Comparison of ENCODE assay signal across 9 mouse cellular contexts in genomic region chr8:119914161-119914560, GRCm38 (mm10). TPM values are rescaled to one million over a fixed set of nuclear protein-coding genes. Genes with fewer than 3 reads are reported as not detected.
DNase-seq lines count a peak whose midpoint lies in the region; ATAC-seq lines count a peak whose summit lies in the region.
"Had no signal": no experiment of that assay in that cellular context is flagged by ENCODE, and none has a peak within 500 bp of the region (broad histone marks: within the 10 kb centered on the region; RNA-seq: fewer than 3 reads in every experiment).

No protein-coding gene starts in this region.

- no peaks in the 10 kb centered on the region for H3K9me3 ChIP-seq in heart, embryonic 13.5 days
- H3K9me3 ChIP-seq in neural tube, embryonic 13.5 days, result no peaks in the 10 kb centered on the region
- H3K9me3 ChIP-seq in kidney, embryonic 15.5 days (replicated peaks), result no peaks in the 10 kb centered on the region
- no peaks in the 10 kb centered on the region for H3K9me3 ChIP-seq in neural tube, embryonic 15.5 days (replicated peaks)
- H3K9me3 ChIP-seq: limb, embryonic 10.5 days had no signal

- peaks cover 7% of the 10 kb centered on the region for H3K36me3 ChIP-seq in heart, embryonic 13.5 days
- H3K36me3 ChIP-seq in neural tube, embryonic 13.5 days, result peaks cover 12% of the 10 kb centered on the region; the same call in 1 of the 2 replicates
- H3K36me3 ChIP-seq in kidney, embryonic 15.5 days, result peaks cover 8% of the 10 kb centered on the region
- no peaks in the 10 kb centered on the region for H3K36me3 ChIP-seq in neural tube, embryonic 15.5 days

- peaks cover 78% of the 10 kb centered on the region for H3K4me1 ChIP-seq in heart, embryonic 13.5 days
- H3K4me1 ChIP-seq in neural tube, embryonic 13.5 days (replicated peaks), result peaks cover 56% of the 10 kb centered on the region
- peaks cover 76% of the 10 kb centered on the region for H3K4me1 ChIP-seq in kidney, embryonic 15.5 days
- H3K4me1 ChIP-seq in neural tube, embryonic 15.5 days, result peaks cover 57% of the 10 kb centered on the region

- peak overlapping the region; percentile 95; the same call in 1 of the 2 replicates for H3K4me2 ChIP-seq in heart, embryonic 13.5 days
- 0 out of 2 replicates have a peak overlapping the region, but pooled peaks have one; percentile 1 for H3K4me2 ChIP-seq in neural tube, embryonic 13.5 days
- H3K4me2 ChIP-seq in kidney, embryonic 15.5 days, result peak overlapping the region; percentile 96
- H3K4me2 ChIP-seq in neural tube, embryonic 15.5 days, result peak overlapping the region; percentile 67; the same call in 1 of the 2 replicates

- 53% methylated on average over 2 of the region's 2 CpGs for WGBS in heart, embryonic 13.5 days
- 51% methylated on average over 2 of the region's 2 CpGs for WGBS in neural tube, embryonic 13.5 days
- 31% methylated on average over 2 of the region's 2 CpGs for WGBS in kidney, embryonic 15.5 days
- 40% methylated on average over 2 of the region's 2 CpGs for WGBS in neural tube, embryonic 15.5 days

- H3K27ac ChIP-seq in heart, embryonic 13.5 days (replicated peaks), result no peak overlapping the region
- no peak overlapping the region for H3K27ac ChIP-seq in neural tube, embryonic 13.5 days (replicated peaks)
- peak overlapping the region; percentile 52 for H3K27ac ChIP-seq in kidney, embryonic 15.5 days
- no peak overlapping the region for H3K27ac ChIP-seq in neural tube, embryonic 15.5 days (replicated peaks)
- H3K27ac ChIP-seq: limb, embryonic 10.5 days had no signal

- no peak for ATAC-seq in heart, embryonic 13.5 days (ENCODE audit: extremely low read depth, insufficient number of reproducible peaks, low FRiP score, low TSS enrichment)
- no peak for ATAC-seq in neural tube, embryonic 13.5 days (ENCODE audit: low read depth)
- ATAC-seq in kidney, embryonic 15.5 days (replicated peaks; ENCODE audit: low FRiP score), result no peak
- ATAC-seq in neural tube, embryonic 15.5 days (ENCODE audit: low FRiP score), result no peak

- no peak for DNase-seq in heart, postnatal 14 days
- no peak for DNase-seq in neural tube, embryonic 10.5 days (ENCODE audit: extremely low spot score, low spot score)
- no peak for DNase-seq in cerebellum, adult 18-20 months
- no peak for DNase-seq in ovary, postnatal 14 days (ENCODE audit: low spot score)

- no peak overlapping the region for H3K4me3 ChIP-seq in heart, embryonic 13.5 days
- H3K4me3 ChIP-seq in neural tube, embryonic 13.5 days, result no peak overlapping the region
- H3K4me3 ChIP-seq in kidney, embryonic 15.5 days (replicated peaks), result no peak overlapping the region
- H3K4me3 ChIP-seq in neural tube, embryonic 15.5 days (replicated peaks), result no peak overlapping the region
- H3K4me3 ChIP-seq: limb, embryonic 10.5 days had no signal

- H3K9ac ChIP-seq in heart, embryonic 13.5 days, result no peak overlapping the region; the same call in 1 of the 2 replicates
- peak overlapping the region; percentile 0; the same call in 1 of the 2 replicates for H3K9ac ChIP-seq in neural tube, embryonic 13.5 days
- no peak overlapping the region; the same call in 1 of the 2 replicates for H3K9ac ChIP-seq in kidney, embryonic 15.5 days
- no peak overlapping the region for H3K9ac ChIP-seq in neural tube, embryonic 15.5 days (replicated peaks)

- intact Hi-C loops in heart, postnatal 14 days (cut with DNase I), result no loop called here

- no peaks in the 10 kb centered on the region for H3K27me3 ChIP-seq in heart, embryonic 13.5 days (replicated peaks)
- no peaks in the 10 kb centered on the region for H3K27me3 ChIP-seq in neural tube, embryonic 13.5 days
- H3K27me3 ChIP-seq in kidney, embryonic 15.5 days, result no peaks in the 10 kb centered on the region
- H3K27me3 ChIP-seq in neural tube, embryonic 15.5 days (replicated peaks), result no peaks in the 10 kb centered on the region

RNA-seq across cellular contexts. Expression of gene Gm20388, which starts 3.5 kb away (rescaled TPM):
- polyA plus RNA-seq in heart, embryonic 13.5 days (2015; fragmentation: Nextera tagmentation; extraction: Ambion mirVana), result 1.8 TPM in 1 of 2 replicates, not detected in the other
- total RNA-seq in heart, postnatal 14 days (2021), result under 1 TPM in 1 of 2 experiments, not detected in 1; 0.24 TPM
- 0.27 TPM in 1 of 2 replicates, not detected in the other for polyA plus RNA-seq in neural tube, embryonic 13.5 days (2015; fragmentation: Nextera tagmentation; extraction: Ambion mirVana)
- polyA plus RNA-seq in kidney, embryonic 15.5 days (2015; fragmentation: Nextera tagmentation; extraction: Ambion mirVana), result 0.99 and 7.4 TPM in 2 replicates
- polyA plus RNA-seq in neural tube, embryonic 15.5 days (2015; fragmentation: Nextera tagmentation; extraction: Ambion mirVana), result 3.5 TPM in 1 of 2 replicates, not detected in the other

RNA-seq across cellular contexts. Expression of gene Usp10, which starts 4.0 kb away (rescaled TPM):
- 90.5 and 101 TPM in 2 replicates for polyA plus RNA-seq in heart, embryonic 13.5 days (2015; fragmentation: Nextera tagmentation; extraction: Ambion mirVana)
- total RNA-seq in heart, postnatal 14 days (2021), result 10 to 100 TPM; 48.1 to 49.2 TPM
- 116 and 125 TPM in 2 replicates for polyA plus RNA-seq in neural tube, embryonic 13.5 days (2015; fragmentation: Nextera tagmentation; extraction: Ambion mirVana)
- 148 and 167 TPM in 2 replicates for polyA plus RNA-seq in kidney, embryonic 15.5 days (2015; fragmentation: Nextera tagmentation; extraction: Ambion mirVana)
- polyA plus RNA-seq in neural tube, embryonic 15.5 days (2015; fragmentation: Nextera tagmentation; extraction: Ambion mirVana), result 121 and 127 TPM in 2 replicates

RNA-seq across cellular contexts. Expression of gene Klhl36, which starts 52.1 kb away (rescaled TPM):
- 10.1 and 10.9 TPM in 2 replicates for polyA plus RNA-seq in heart, embryonic 13.5 days (2015; fragmentation: Nextera tagmentation; extraction: Ambion mirVana)
- 1 to 10 TPM; 3.7 TPM for total RNA-seq in heart, postnatal 14 days (2021)
- polyA plus RNA-seq in neural tube, embryonic 13.5 days (2015; fragmentation: Nextera tagmentation; extraction: Ambion mirVana), result 12.3 and 12.4 TPM in 2 replicates
- 16.7 and 18.4 TPM in 2 replicates for polyA plus RNA-seq in kidney, embryonic 15.5 days (2015; fragmentation: Nextera tagmentation; extraction: Ambion mirVana)
- polyA plus RNA-seq in neural tube, embryonic 15.5 days (2015; fragmentation: Nextera tagmentation; extraction: Ambion mirVana), result 16.5 and 17.4 TPM in 2 replicates

Comparison
In these comparisons a context has a peak if more than half of its experiments do, and no peak if none do; other contexts are left out.
1. H3K4me2 ChIP-seq: peak in every context shown above with its lines; median percentile 96 in kidney, embryonic 15.5 days; 95 in heart, embryonic 13.5 days; 67 in neural tube, embryonic 15.5 days; 1 in neural tube, embryonic 13.5 days.